Mouse (Mus musculus) heart, embryonic 12.5 days (tissue): ENCODE measurements around the gene Cfap45. TPM values are rescaled to one million over a fixed set of nuclear protein-coding genes. Genes with fewer than 3 reads are reported as not detected.

Experiments used
- ATAC-seq: fragments of 200-750 bp; cut with Nextera tagmentation; 2 replicates; pipeline ENCODE4 v1.8.0; 2017; ENCODE audit warnings: moderate TSS enrichment, moderate library complexity; ENCODE audit not compliant: insufficient number of reproducible peaks, low FRiP score
- H3K27ac ChIP-seq: fragments of 300-500 bp; sonication (generic); 2 replicates; pipeline ENCODE4 v1.5.1; 2016; ENCODE audit warnings: mild to moderate bottlenecking, moderate library complexity; ENCODE audit not compliant: poor library complexity, severe bottlenecking
- H3K27me3 ChIP-seq: fragments of 300-500 bp; sonication (generic); replicated peaks from 2 replicates; pipeline ENCODE4 v1.6.1; 2016; ENCODE audit warnings: mild to moderate bottlenecking, moderate library complexity
- H3K36me3 ChIP-seq: fragments of 300-500 bp; sonication (generic); 2 replicates; pipeline ENCODE4 v1.6.1; 2016; ENCODE audit warnings: mild to moderate bottlenecking, moderate library complexity
- H3K4me1 ChIP-seq: fragments of 300-500 bp; sonication (generic); replicated peaks from 2 replicates; pipeline ENCODE4 v1.6.1; 2016; ENCODE audit warnings: mild to moderate bottlenecking
- H3K4me2 ChIP-seq: fragments of 300-500 bp; sonication (generic); 2 replicates; pipeline ENCODE4 v1.6.1; 2016; ENCODE audit warnings: mild to moderate bottlenecking, moderate library complexity
- H3K4me3 ChIP-seq: fragments of 300-500 bp; sonication (generic); 2 replicates; pipeline ENCODE4 v1.5.1; 2016; ENCODE audit warnings: mild to moderate bottlenecking
- H3K9ac ChIP-seq: fragments of 300-500 bp; sonication (generic); 2 replicates; pipeline ENCODE4 v1.6.1; 2016; ENCODE audit warnings: mild to moderate bottlenecking, moderate library complexity
- H3K9me3 ChIP-seq: fragments of 300-500 bp; sonication (generic); replicated peaks from 2 replicates; pipeline ENCODE4 v1.6.1; 2016; ENCODE audit warnings: mild to moderate bottlenecking, moderate library complexity
- WGBS: fragments of 180-500 bp; shearing (Covaris S2); methylation state at CpG from one replicate; pipeline ENCODE4 v1.1.7; 2016; 5-methylcytosine and 5-hydroxymethylcytosine counted together
- polyA plus RNA-seq: library from polyadenylated mRNA; unstranded; fragments of >200 nt; fragmentation: Nextera tagmentation; extraction: Ambion mirVana; gene quantifications from 2 replicates; pipeline ENCODE4 v1.2.1, GENCODE M21; 2016

Gene Cfap45
- 1.7 and 3.0 TPM in 2 replicates for polyA plus RNA-seq

GRCm38 (mm10) chr1:172520576-172521440, at the start of gene Cfap45:
Gene Cfap45, plus strand, starts transcription at chr1:172520801.
- peaks cover 5% of the 10 kb centered on the region for H3K9me3 ChIP-seq
- ATAC-seq, result peak; percentile 80
- H3K4me1 ChIP-seq, result peaks cover 35% of the 10 kb centered on the region
- H3K36me3 ChIP-seq, result no peaks in the 10 kb centered on the region
- peak within 1 kb of the TSS; percentile 29; the same call in 1 of the 2 replicates for H3K9ac ChIP-seq
- WGBS, result 4% methylated on average over 28 of the region's 28 CpGs
- peak within 1 kb of the TSS; percentile 34; the same call in 1 of the 2 replicates for H3K27ac ChIP-seq
- peak within 1 kb of the TSS; percentile 68 for H3K4me2 ChIP-seq
- H3K4me3 ChIP-seq, result peak within 1 kb of the TSS; percentile 47
- H3K27me3 ChIP-seq, result no peaks in the 10 kb centered on the region

GRCm38 (mm10) chr1:172472909-172473308, 47.7 kb upstream of the Cfap45 start:
- Histone ChIP-seq H3K9me3 (no peaks in the 10 kb centered on the region), H3K4me3 (no peak overlapping the region), H3K36me3 (no peaks in the 10 kb centered on the region), H3K9ac (no peak overlapping the region), H3K27ac (no peak overlapping the region), H3K27me3 (no peaks in the 10 kb centered on the region), H3K4me2 (no peak overlapping the region), H3K4me1 (peaks cover 19% of the 10 kb centered on the region)
- ATAC-seq, result no peak

DNA sequence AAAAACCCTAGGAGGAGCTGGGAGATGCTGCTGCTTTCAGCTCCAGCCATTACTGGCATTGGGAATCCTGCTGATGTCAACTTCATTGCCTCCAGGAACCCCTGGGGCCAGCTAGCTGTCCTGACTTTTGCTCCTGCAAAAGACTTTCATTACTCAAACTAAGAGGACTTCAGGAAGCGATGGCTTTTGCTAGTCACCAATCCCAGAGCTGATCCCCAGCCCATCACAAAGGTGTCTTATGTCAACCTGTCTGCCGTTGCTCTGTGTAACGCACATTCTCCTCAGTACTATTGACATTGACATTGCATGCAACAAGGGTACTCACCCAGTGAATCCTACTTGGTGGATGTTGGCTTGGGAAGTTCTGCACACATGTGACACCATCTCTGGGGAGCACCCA, 46.4 kb upstream of the Cfap45 start:
- Histone ChIP-seq H3K36me3 (no peaks in the 10 kb centered on the region), H3K4me2 (no peak overlapping the region), H3K27me3 (no peaks in the 10 kb centered on the region), H3K4me3 (no peak overlapping the region), H3K9me3 (no peaks in the 10 kb centered on the region), H3K4me1 (peaks cover 19% of the 10 kb centered on the region), H3K9ac (no peak overlapping the region), H3K27ac (no peak overlapping the region)
- ATAC-seq, result no peak
- WGBS, result 69% methylated on average over 3 of the region's 3 CpGs

DNA sequence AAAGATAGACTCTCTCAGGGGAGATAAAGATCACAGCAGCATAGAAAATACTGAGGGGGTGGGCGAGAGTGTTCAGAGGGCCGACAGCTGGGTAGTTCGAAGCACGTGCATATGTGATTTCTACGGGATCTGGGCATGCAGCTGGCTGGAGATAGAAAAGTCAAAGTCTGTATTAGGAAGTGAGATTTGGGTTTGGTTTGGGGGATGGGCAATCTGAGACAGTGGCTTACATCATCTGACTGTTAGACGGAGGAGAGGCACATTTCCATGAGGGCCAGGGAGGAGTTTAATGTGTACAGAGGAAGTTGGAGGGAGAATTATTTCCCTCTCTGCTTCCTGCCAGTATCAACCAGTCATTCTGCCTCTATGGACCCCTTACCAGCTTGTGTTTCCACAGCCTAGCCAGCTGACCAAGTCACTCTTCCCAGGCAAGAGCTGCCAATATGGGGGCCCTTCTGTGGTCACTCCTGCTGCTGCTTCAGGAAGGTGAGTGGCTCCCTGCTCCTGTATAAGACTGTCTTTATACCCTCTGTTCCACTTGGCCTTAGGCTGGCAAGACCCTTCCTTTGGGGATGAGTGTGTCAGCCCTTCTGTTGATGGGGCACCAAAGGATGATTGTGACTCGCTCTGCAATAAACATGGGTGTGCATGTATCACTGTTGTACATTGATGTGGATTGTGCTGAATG, 45.4 kb upstream of the Cfap45 start, which contains the start of gene Slamf9:
Gene Slamf9, plus strand, starts transcription at position 305 of the 688 bp plus-strand sequence.
- ATAC-seq, result peak; percentile 39; the same call in 1 of the 2 replicates

DNA sequence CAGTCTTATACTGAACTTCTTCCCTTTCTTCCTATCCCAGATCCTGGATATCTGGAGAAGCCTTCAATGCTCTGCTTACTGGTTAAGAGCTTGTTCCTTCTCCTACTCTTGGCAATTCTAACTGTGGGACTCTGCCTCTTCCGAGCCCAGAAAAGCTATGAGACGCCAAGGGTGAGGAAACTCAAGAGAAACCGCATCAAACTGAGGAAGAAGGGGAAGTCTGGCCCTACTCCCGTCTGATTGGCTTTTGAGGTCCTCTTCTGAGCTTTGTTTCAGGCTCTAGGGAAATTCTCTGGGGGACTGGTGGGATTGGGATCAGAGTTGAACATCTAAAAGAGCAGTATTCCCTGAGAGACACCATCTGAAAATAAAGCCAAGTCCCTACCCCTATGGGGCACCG, 42.6 kb upstream of the Cfap45 start:
- Histone ChIP-seq H3K4me3 (no peak overlapping the region), H3K9me3 (no peaks in the 10 kb centered on the region), H3K9ac (no peak overlapping the region), H3K36me3 (no peaks in the 10 kb centered on the region), H3K4me1 (peaks cover 22% of the 10 kb centered on the region), H3K27me3 (no peaks in the 10 kb centered on the region), H3K4me2 (no peak overlapping the region), H3K27ac (no peak overlapping the region)
- WGBS, result 64% methylated on average over 5 of the region's 5 CpGs
- no peak for ATAC-seq

More for the DNA sequence above, 45.4 kb upstream of the Cfap45 start, which contains the start of gene Slamf9:
- Histone ChIP-seq H3K4me2 (no peak within 1 kb of the TSS), H3K9ac (no peak within 1 kb of the TSS), H3K36me3 (no peaks in the 10 kb centered on the region), H3K27me3 (no peaks in the 10 kb centered on the region), H3K27ac (0 out of 2 replicates have a peak within 1 kb of the TSS, but pooled peaks have one; percentile 25), H3K4me1 (peaks cover 10% of the 10 kb centered on the region), H3K4me3 (no peak within 1 kb of the TSS), H3K9me3 (no peaks in the 10 kb centered on the region)
- 56% methylated on average over 7 of the region's 7 CpGs for WGBS

DNA sequence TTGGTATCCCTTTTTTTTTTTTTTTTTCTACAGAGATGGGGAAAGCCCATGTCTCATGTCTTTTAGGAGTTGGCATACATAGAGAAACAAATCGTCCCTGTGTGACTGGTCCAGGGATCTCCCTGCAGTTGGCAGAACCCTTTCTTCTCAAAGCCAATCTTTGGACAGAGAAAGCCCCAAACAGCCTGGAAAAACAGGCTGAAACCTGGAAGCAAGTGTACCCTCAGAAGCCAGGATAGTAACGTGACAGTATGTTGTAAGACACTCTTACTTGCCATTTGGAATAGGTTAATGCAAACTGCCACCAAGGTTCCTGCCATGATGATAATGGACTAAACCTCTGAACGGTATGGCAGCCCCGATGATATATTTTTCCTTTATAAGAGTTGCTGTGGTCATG, 40.2 kb upstream of the Cfap45 start:
- ATAC-seq, result no peak
- H3K27me3 ChIP-seq, result 0 out of 2 replicates have a peak, but pooled peaks cover 7% of the 10 kb centered on the region
- H3K36me3 ChIP-seq, result no peaks in the 10 kb centered on the region
- no peak overlapping the region for H3K4me2 ChIP-seq
- H3K4me3 ChIP-seq, result no peak overlapping the region
- H3K27ac ChIP-seq, result no peak overlapping the region
- H3K4me1 ChIP-seq, result peaks cover 26% of the 10 kb centered on the region
- H3K9ac ChIP-seq, result no peak overlapping the region
- H3K9me3 ChIP-seq, result no peaks in the 10 kb centered on the region
- WGBS, result 78% methylated on average over 4 of the region's 4 CpGs

DNA sequence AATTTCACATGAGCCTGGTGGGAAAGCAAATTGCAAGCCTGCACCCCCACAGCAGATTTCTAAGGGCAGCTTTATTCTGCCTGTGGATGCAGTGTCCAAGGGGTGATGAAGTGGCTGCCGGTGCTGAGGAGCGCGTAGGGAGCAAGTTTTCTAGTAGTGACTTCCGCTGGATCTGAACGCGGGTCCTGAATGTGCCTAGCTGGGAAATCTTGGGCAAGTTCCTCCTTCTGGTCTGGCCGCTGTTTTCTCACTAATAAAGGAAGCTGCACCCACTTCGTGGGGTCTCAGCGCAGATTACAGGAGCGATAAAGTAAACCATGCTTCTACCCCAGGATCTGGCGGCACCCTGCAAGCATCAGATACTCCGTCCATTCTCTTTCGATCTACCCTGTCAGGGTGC, 39.5 kb upstream of the Cfap45 start:
- no peaks in the 10 kb centered on the region for H3K9me3 ChIP-seq
- ATAC-seq, result 0 out of 2 replicates have a peak, but pooled peaks have one; percentile 2
- H3K27ac ChIP-seq, result no peak overlapping the region
- WGBS, result 18% methylated on average over 13 of the region's 13 CpGs
- H3K36me3 ChIP-seq, result no peaks in the 10 kb centered on the region
- H3K27me3 ChIP-seq, result 0 out of 2 replicates have a peak, but pooled peaks cover 7% of the 10 kb centered on the region
- peaks cover 22% of the 10 kb centered on the region for H3K4me1 ChIP-seq
- H3K4me3 ChIP-seq, result peak overlapping the region; percentile 54
- peak overlapping the region; percentile 66 for H3K9ac ChIP-seq
- peak overlapping the region; percentile 81 for H3K4me2 ChIP-seq

DNA sequence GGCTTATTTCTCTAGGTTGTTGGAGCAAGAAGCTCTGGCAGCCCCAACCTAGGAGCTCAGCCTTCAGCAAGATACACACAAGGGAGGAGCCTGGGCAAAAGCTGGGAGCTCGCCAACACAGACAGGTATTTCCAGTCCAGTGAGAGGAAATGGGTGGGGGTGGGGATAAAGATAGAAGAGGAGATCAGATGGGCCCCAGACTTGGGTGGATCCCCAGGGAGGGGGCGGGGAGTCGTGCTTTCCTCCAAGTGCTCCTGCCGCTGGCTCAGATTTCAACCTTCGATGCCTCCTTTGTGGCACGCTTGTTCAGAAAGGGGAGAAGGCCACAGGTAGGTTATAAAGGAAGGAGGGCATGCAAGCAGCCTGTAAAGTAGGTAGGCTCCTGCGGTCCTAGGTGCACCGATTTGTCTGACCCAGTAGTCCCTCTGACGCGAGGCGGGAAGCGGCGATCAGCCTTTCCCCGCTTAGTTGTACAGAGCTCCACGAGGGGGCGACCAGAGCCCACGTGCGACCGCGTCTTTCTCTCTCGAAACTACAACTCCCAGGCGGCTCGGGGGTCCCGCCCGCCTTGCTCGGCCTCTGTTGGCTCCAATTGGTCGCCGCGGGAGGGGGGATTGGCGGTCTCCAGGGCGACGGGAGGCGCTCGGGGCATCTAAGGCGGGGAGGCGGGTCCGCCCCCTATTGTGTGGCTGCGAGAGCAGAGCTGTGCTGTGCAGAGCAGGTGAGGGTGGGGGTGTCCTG, 38.9 kb upstream of the Cfap45 start, which contains the start of gene Igsf9:
Gene Igsf9, plus strand, starts transcription at position 249 of the 741 bp plus-strand sequence.
- ATAC-seq, result peak; percentile 91
- 0 out of 2 replicates have a peak, but pooled peaks cover 11% of the 10 kb centered on the region for H3K27me3 ChIP-seq
- no peak within 1 kb of the TSS for H3K27ac ChIP-seq
- H3K36me3 ChIP-seq, result no peaks in the 10 kb centered on the region
- no peaks in the 10 kb centered on the region for H3K9me3 ChIP-seq
- H3K4me2 ChIP-seq, result peak within 1 kb of the TSS; percentile 81
- H3K4me3 ChIP-seq, result peak within 1 kb of the TSS; percentile 54
- under 1% methylated on average over 38 of the region's 38 CpGs for WGBS
- peaks cover 25% of the 10 kb centered on the region for H3K4me1 ChIP-seq
- peak within 1 kb of the TSS; percentile 68 for H3K9ac ChIP-seq

DNA sequence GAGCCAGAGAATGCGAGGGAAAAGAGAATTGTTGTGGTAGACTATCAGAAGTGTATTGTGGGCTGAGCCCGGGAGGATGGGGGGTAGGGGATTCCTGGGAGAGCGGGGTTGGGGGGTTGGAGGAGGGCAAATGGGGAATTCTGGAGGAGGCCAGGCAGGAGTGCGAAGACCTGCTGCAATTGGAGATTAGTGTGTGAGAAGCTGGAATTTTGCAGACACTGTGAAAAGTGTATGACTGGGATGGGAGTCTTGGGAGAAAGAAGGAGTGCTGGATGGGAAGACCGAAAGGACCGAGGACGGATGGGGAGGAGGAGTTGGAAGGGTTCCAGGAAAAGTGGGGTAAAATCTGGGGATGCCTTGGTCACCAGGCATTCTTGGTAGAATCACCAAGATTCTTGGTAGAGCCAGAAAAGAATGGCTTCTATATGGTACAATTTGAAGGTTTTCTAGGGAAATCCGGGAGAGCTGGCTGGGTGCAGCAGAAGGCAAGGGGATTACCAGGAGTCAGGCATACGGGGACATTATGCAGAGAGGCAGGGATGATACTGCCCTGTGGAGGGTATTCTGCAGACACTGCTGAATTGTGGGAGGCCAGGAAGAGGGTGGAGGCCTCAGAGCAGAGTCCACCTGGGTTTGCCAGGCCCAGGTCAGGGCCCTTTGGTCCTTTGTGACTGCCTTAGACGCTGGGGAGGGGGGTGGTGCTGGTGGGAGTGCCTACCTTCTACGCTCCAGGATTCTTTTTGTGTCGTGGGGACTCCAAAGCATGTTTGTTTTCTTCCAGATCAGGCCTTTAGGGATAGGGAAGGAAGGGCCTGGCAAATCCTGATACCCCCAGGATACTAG, 37.9 kb upstream of the Cfap45 start:
- 10% methylated on average over 12 of the region's 12 CpGs for whole genome bisulfite sequencing
- no peak for ATAC-seq

DNA sequence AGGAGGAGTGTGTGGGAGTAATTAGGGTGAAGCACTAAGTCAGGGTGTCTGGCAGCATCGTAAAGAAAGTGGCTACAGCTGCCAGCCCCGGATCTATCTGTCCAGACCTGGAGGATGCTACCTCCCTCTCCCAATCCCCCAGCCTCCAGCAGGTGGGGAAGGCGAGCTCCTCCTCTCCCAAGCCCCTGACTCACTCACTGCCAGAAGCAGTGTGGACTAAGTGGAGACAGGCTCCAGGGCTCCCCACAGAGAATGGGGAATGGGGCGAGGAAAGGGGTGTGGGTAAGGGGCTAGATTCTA, 37.3 kb upstream of the Cfap45 start:
- H3K9ac ChIP-seq, result no peak overlapping the region
- H3K4me1 ChIP-seq, result peaks cover 25% of the 10 kb centered on the region
- no peaks in the 10 kb centered on the region for H3K36me3 ChIP-seq
- no peaks in the 10 kb centered on the region for H3K9me3 ChIP-seq
- peak overlapping the region; percentile 81 for H3K4me2 ChIP-seq
- peak overlapping the region; percentile 54; the same call in 1 of the 2 replicates for H3K4me3 ChIP-seq
- H3K27me3 ChIP-seq, result 0 out of 2 replicates have a peak, but pooled peaks cover 16% of the 10 kb centered on the region
- H3K27ac ChIP-seq, result no peak overlapping the region
- ATAC-seq, result no peak
- 36% methylated on average over 4 of the region's 4 CpGs for WGBS

More for the DNA sequence above, 37.9 kb upstream of the Cfap45 start:
- Histone ChIP-seq H3K9ac (peak overlapping the region; percentile 68), H3K4me1 (peaks cover 25% of the 10 kb centered on the region), H3K4me3 (peak overlapping the region; percentile 54), H3K9me3 (no peaks in the 10 kb centered on the region), H3K4me2 (peak overlapping the region; percentile 81), H3K27ac (no peak overlapping the region), H3K36me3 (no peaks in the 10 kb centered on the region), H3K27me3 (0 out of 2 replicates have a peak, but pooled peaks cover 16% of the 10 kb centered on the region)
